27 mouse cellular contexts compared by ENCODE assay signal in the genomic region with DNA sequence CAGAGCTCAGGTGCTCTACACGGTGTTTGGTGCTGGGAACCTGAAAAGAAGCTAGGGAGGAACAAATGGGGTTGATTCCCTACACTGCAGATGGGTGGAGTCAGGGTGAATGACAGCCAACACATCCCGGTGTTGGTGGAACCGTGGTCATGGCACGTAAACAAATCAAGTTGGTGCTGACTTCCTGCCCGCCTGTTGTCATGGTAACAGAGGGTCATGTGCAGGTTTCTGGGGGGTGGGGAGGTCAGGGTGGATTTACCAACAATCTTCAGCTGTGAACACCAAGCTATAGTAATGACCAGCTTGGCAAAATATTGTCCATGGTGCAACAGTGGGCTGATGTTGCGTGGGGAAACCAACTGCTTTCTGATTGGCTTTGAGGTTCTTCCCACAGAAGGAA. TPM values are rescaled to one million over a fixed set of nuclear protein-coding genes. Genes with fewer than 3 reads are reported as not detected.
DNase-seq lines count a peak whose midpoint lies in the region; ATAC-seq and TF ChIP-seq lines count a peak whose summit lies in the region.
"Had no signal": no experiment of that assay in that cellular context is flagged by ENCODE, and none has a peak within 500 bp of the region (broad histone marks: within the 10 kb centered on the region; RNA-seq: fewer than 3 reads in every experiment).

No protein-coding gene starts in this region.

- H3K9me3 ChIP-seq in hindbrain, embryonic 11.5 days (ENCODE audit: control insufficient read depth, low read length): no peaks in the 10 kb centered on the region
- H3K9me3 ChIP-seq in hindbrain, postnatal 0 days (ENCODE audit: low read length): no peaks in the 10 kb centered on the region
- H3K9me3 ChIP-seq: embryonic facial prominence, embryonic 12.5 days; forebrain, embryonic 13.5 days; heart, embryonic 15.5 days; limb, embryonic 15.5 days; midbrain, embryonic 12.5 days; neural tube, embryonic 15.5 days had no signal

- no peak for ATAC-seq in hindbrain, embryonic 11.5 days (ENCODE audit: low FRiP score)
- ATAC-seq in hindbrain, postnatal 0 days: no peak
- ATAC-seq: forebrain, embryonic 13.5 days; liver, postnatal 0 days; Patski had no signal

- no peak for TF ChIP-seq CTCF in hindbrain, postnatal 0 days (IDR thresholded peaks at IDR 0.05; ENCODE audit: low read depth)

- H3K4me1 ChIP-seq in hindbrain, embryonic 11.5 days (replicated peaks; ENCODE audit: control insufficient read depth, insufficient read depth, low read length): peaks cover 7% of the 10 kb centered on the region; the same call in 1 of the 2 replicates
- no peaks in the 10 kb centered on the region for H3K4me1 ChIP-seq in hindbrain, postnatal 0 days (ENCODE audit: insufficient read depth, low read length)

- H3K36me3 ChIP-seq in hindbrain, embryonic 11.5 days (ENCODE audit: control insufficient read depth, insufficient read depth, low read length): peaks cover 5% of the 10 kb centered on the region
- H3K36me3 ChIP-seq in hindbrain, postnatal 0 days (ENCODE audit: insufficient read depth, low read length): peaks cover 15% of the 10 kb centered on the region; the same call in 1 of the 2 replicates

- H3K27me3 ChIP-seq in hindbrain, embryonic 11.5 days (ENCODE audit: control insufficient read depth, insufficient read depth, low read length): no peaks in the 10 kb centered on the region
- H3K27me3 ChIP-seq in hindbrain, postnatal 0 days (ENCODE audit: insufficient read depth, low read length): no peaks in the 10 kb centered on the region
- H3K27me3 ChIP-seq: embryonic facial prominence, embryonic 12.5 days; forebrain, embryonic 13.5 days; heart, embryonic 15.5 days; limb, embryonic 15.5 days; midbrain, embryonic 12.5 days; neural tube, embryonic 15.5 days; Patski had no signal

- DNase-seq in lung, postnatal 14 days: peak; percentile 7
- DNase-seq in lung, postnatal 25 days (ENCODE audit: low spot score): no peak
- DNase-seq in B cell, adult 2 months: peak; percentile 63 to 65
- peak; percentile 50 for DNase-seq in ES-CJ7 (ENCODE audit: low read depth, low spot score)
- peak; percentile 43 for DNase-seq in lung, postnatal 36 days
- DNase-seq in hindbrain, embryonic 11.5 days (ENCODE audit: low spot score): no peak
- no peak for DNase-seq in hindbrain, postnatal 0 days (ENCODE audit: low spot score)
- no peak for DNase-seq in gastrocnemius, adult 18-20 months (ENCODE audit: low spot score)
- DNase-seq: adrenal gland, postnatal 36 days; cerebellum, adult 11-12 months; gastrocnemius, postnatal 14 days; heart, adult 2 months; heart, postnatal 4 days; kidney, adult 18-20 months; kidney, postnatal 10 days; layer of hippocampus, postnatal 36 days; liver, postnatal 0 days; right cerebral cortex, postnatal 14 days had no signal

- no peak overlapping the region for H3K4me2 ChIP-seq in hindbrain, embryonic 11.5 days (replicated peaks; ENCODE audit: low read depth, low read length)
- no peak overlapping the region for H3K4me2 ChIP-seq in hindbrain, postnatal 0 days (ENCODE audit: low read depth, low read length)
- H3K4me2 ChIP-seq: limb, embryonic 15.5 days; midbrain, embryonic 12.5 days; neural tube, embryonic 15.5 days had no signal

- no peak overlapping the region for H3K27ac ChIP-seq in hindbrain, embryonic 11.5 days (ENCODE audit: low read depth, low read length)
- no peak overlapping the region for H3K27ac ChIP-seq in hindbrain, postnatal 0 days
- H3K27ac ChIP-seq: embryonic facial prominence, embryonic 12.5 days; forebrain, embryonic 13.5 days; heart, adult 2 months; heart, embryonic 15.5 days; limb, embryonic 15.5 days; midbrain, embryonic 12.5 days; neural tube, embryonic 15.5 days had no signal

- no peak overlapping the region for H3K4me3 ChIP-seq in hindbrain, embryonic 11.5 days (ENCODE audit: low read depth, low read length)
- H3K4me3 ChIP-seq in hindbrain, postnatal 0 days (ENCODE audit: low read length): no peak overlapping the region
- H3K4me3 ChIP-seq: forebrain, embryonic 13.5 days; heart, adult 2 months; heart, embryonic 15.5 days; limb, embryonic 15.5 days; midbrain, embryonic 12.5 days; neural tube, embryonic 15.5 days had no signal

- H3K9ac ChIP-seq in hindbrain, embryonic 11.5 days (ENCODE audit: low read depth, low read length): no peak overlapping the region
- H3K9ac ChIP-seq in hindbrain, postnatal 0 days (replicated peaks; ENCODE audit: low read length): no peak overlapping the region
- H3K9ac ChIP-seq: embryonic facial prominence, embryonic 12.5 days; forebrain, embryonic 13.5 days; heart, embryonic 15.5 days; limb, embryonic 15.5 days; liver, postnatal 0 days; midbrain, embryonic 12.5 days; neural tube, embryonic 15.5 days had no signal

- 66% methylated on average over 6 of the region's 6 CpGs for WGBS in hindbrain, embryonic 11.5 days
- WGBS in hindbrain, postnatal 0 days: 61% methylated on average over 6 of the region's 6 CpGs

RNA-seq across cellular contexts. Expression of gene Rpl14, which starts 7.5 kb away (rescaled TPM):
- polyA plus RNA-seq in hindbrain, embryonic 11.5 days (2014; fragmentation: Nextera tagmentation; extraction: Ambion mirVana): 822 and 883 TPM in 2 replicates
- 137 and 147 TPM in 2 replicates for total RNA-seq in hindbrain, postnatal 0 days (2014; rRNA removed)
- 432 and 453 TPM in 2 replicates for polyA plus RNA-seq in hindbrain, postnatal 0 days (2015; fragmentation: Nextera tagmentation; extraction: Ambion mirVana)
- total RNA-seq in gastrocnemius, adult 18-20 months (2021): 100 to 1,000 TPM; 308 to 335 TPM

RNA-seq across cellular contexts. Expression of gene Entpd3, which starts 39.1 kb away (rescaled TPM):
- polyA plus RNA-seq in hindbrain, embryonic 11.5 days (2014; fragmentation: Nextera tagmentation; extraction: Ambion mirVana): 0.47 and 0.51 TPM in 2 replicates
- total RNA-seq in hindbrain, postnatal 0 days (2014; rRNA removed): 4.0 and 7.0 TPM in 2 replicates
- 3.7 and 4.4 TPM in 2 replicates for polyA plus RNA-seq in hindbrain, postnatal 0 days (2015; fragmentation: Nextera tagmentation; extraction: Ambion mirVana)
- total RNA-seq in gastrocnemius, adult 18-20 months (2021): not detected
- total RNA-seq: common myeloid progenitor, adult 5-6 weeks; gastrocnemius, postnatal 14 days; megakaryocyte progenitor cell, adult 5-6 weeks had no signal
- polyA plus RNA-seq: liver, postnatal 0 days; Patski had no signal

Comparison
In these comparisons a context has a peak if more than half of its experiments do, and no peak if none do; other contexts are left out.
1. DNase-seq: peak in lung, postnatal 14 days (single experiment), B cell, adult 2 months (2 of 2), ES-CJ7 (single experiment) and lung, postnatal 36 days (single experiment); none in lung, postnatal 25 days (single experiment), hindbrain, embryonic 11.5 days (single experiment), hindbrain, postnatal 0 days (single experiment) and gastrocnemius, adult 18-20 months (single experiment).